Mouse (Mus musculus) left cerebral cortex, adult 8-10 months (tissue): ENCODE measurements around the gene Commd9. TPM values are rescaled to one million over a fixed set of nuclear protein-coding genes. Genes with fewer than 3 reads are reported as not detected.

Experiments
- DNase-seq, 2 experiments: peaks; one replicate each; pipeline ENCODE4 v3.0.0; 2022; ENCODE audit warnings: low spot score in 2 of 2
- total RNA-seq, 4 experiments: library from RNA; stranded (reverse); gene quantifications; 2 replicates each; pipeline ENCODE4 v1.2.4; 2022

Gene Commd9
- 10 to 100 TPM; 37.2 to 45.9 (median 40.3) TPM for total RNA-seq

DNA sequence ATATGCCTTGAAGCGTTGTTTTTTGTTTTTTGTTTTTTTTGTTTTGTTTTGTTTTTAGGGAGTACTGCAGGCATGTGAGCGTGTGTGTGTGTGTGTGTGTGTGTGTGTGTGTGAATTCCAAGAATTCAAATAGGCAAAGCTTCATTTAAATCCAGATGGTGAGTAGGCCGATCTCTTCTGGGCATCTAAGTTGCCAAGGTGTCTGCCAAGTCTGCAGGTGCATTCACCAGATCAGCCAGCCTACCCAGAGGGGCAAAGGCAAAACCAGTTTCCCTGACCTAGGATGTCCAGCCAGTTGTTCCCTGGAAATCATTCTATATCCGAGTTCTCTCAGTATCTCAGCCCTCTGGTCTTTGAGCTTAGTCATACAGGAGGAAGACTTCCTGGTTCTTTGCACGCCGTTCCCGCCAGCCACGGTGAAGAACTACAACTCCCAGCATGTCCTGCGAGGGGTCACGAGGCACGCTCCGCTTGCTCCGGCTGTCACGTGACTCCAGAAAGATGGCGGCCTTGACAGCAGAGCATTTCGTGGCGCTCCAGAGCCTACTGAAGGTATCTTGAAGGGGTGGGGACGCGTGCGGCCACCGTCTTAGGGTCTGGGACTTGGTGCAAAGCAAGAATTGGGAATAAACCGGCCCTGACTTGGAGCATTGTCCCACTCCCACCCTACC lies at the start of gene Commd9:
TSS of gene Commd9 (plus strand) at position 480 of the 671 bp plus-strand sequence.
- DNase-seq, result peak; percentile 83 to 93

DNA sequence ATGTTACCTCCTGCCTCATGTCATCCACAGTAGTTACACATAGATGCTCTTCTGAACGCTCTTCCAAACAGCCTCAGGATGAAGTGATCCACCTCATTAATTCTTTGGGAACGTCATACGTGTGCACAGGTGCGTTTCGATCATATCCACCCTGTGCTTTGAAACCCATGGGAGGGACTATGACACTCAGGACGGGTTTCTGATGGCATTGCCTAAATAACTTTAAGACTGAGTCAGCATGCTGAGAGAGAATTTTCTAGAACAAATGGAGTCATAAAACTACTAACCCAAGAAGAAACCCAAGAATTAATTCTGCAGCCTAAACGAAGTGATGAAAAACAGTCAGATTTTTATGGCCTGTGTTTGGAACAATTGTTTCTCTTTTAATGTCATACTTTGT lies 43.3 kb upstream of the Commd9 start:
- no peak for DNase-seq

DNA sequence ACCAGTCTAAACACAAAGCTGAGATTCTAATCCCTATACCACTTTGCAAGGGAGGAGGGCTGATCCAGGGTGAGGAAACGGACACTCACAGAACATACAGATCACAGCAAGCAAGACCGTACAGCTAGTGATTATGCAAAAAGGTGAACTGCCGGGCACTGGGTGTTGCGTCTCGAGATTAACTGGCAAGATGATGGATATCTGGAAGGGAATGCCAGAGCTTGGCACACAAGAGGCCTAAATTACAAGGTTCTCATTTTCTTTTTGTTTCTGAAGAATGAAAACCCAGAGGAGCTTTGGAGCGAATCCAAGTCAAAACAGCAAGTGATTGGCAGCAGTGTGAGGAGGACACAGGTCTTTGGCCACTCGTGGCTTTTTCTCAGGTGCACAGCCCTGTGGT lies 31.3 kb upstream of the Commd9 start:
- DNase-seq, result no peak

DNA sequence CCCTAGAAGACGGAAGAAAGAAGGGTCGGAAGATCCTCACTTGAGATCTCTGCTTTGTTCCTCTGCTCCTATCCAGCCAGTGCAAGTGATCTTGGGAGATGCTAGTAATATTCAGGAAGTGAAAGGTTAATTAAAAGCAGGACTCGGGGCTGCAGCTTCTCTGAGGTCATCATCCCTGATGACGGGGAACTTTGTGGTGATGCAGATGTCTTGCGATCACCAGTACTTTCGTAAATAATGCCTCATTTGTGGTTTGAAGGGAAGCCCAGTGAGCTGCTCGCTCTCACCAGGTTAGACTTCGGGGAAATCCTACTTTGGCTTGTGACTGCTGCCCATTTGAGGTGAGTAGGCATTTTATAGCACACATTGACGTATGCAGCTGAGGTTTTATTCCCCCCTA lies 29.9 kb upstream of the Commd9 start:
- no peak for DNase-seq

DNA sequence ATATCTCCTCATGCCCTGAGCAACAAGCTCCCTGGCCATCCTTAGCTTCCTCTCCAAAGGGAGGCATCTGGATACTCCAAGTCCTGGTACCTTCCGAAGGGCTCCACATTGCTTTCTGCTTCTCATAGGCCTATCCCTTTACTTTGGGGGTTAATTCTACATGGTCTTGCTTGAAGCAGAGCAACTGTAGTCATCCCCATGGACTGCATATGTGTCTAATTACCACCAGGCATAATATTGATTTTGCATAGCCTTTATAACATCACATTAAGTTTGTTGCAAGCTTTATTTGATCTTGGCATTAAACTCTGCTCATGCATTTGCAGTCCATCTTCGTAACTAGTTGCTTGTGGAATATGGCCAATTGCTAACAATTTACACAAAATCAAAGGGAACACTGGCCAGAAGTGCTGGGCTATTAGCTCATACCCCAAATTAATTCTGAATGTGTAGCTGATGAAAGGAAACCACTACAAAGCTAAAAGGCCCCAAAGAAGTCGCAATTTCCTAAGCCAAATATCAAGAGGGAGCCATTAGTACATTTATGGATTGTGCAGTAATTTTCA lies 25.0 kb upstream of the Commd9 start:
- no peak for DNase-seq

DNA sequence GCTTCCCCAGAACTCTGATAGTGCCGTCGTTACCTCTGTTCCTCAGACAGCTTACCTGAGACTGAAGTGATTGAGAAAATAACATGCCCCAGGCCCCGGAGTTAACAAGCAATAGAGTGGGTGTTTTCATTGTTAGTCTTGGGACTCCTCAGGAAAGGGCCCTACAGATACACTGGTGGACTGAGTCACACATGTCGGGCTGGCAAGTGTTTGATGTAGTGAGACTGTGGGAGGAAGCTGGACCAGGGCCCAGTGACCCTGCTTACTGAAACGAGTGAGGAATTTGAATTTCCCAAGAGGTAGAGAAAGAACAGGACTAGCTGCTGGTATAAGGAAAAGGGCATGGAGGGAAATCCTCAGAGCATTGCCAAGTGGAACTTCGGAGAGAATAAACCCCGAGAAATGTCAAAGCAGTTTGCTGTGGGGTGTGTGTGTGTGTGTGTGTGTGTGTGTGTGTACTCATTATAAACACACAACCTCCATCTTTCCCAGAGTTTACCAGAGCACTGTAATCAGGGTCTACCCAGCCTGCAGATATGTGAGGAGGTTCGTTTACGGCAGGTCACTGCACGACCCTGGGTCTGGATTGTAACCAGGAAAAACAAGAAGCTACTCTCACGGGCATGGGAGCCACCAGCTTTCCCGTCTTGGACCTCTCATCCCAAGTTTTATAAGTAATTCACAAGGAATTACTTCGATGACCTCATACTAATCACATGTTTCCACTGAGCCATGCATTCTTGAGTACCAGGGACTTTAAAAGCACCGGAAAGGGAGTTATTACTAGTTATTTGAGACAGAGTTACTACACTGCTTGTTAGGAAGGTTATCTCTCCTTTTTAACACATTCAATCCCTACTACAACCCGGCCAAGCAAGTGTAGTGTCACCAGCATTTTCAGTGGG lies 23.6 kb upstream of the Commd9 start:
- DNase-seq, result no peak

DNA sequence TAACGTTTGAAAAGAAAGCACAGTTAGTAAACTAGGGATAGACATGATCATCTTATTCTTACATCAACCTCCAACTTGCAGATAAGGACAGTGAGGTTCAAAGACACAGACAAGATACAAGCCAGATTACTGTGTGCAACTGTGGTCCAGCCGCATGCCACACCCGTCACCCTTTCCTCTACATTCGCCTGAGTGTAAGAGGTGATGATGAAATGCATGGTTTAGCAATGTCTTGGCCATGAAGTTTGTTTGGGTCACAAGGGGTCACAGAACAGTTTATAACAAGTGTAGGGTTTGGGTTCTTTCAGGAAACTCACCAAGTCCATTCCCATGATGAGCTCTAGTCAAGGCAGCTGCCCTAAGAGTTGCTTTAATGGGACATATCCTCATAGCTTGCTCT lies 17.4 kb upstream of the Commd9 start:
- no peak for DNase-seq

DNA sequence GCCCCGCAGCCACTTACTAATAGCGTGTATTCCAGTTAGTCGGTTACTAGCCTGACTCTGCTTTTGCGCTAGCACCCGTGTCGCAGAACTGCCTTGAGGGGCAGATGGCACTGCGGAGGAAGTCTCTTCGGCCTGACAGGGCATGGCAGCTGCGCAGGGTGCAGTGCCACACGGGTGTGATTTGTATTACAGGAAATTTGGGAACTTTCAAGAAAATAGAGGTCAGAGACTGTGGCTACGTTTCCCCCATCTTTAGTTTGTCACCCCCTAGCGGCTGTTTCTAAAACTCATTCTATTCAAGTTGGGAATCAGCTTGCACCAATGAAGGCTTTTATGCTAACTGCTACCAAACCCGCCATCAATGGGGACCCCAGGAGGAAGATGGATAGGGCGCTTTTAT lies 14.9 kb upstream of the Commd9 start:
- no peak for DNase-seq

DNA sequence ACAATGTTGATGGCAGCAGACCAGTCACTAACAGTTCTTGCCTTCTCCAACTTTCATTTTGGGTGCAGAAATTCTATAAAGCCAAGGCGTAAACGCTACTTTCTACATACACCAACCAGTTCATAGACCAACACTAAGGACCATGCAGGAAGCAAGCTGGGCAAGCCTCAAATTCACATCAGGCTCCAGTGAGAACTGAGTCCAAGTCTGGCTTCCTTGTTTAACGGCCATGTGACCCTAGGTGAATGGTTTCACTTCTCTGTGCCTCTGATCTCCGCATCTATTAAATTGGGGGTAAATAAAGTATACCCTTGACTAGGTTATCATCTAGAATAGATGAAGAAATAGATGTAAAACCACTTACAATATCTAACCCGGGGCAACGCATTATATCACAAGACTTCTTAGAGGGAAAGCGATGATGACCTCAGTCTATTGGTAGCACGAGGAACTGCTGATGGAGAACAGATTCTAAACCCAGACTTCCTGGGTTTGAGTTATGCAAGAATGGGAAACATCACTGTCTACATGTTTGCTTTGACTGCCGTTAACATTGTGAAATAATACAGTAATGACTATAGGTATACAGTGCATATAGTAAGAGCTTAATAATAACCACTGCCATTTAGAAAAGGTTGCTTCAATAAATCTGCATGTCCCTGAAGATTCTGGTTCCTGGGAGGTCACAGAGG lies 4.4 kb upstream of the Commd9 start:
- DNase-seq, result no peak

DNA sequence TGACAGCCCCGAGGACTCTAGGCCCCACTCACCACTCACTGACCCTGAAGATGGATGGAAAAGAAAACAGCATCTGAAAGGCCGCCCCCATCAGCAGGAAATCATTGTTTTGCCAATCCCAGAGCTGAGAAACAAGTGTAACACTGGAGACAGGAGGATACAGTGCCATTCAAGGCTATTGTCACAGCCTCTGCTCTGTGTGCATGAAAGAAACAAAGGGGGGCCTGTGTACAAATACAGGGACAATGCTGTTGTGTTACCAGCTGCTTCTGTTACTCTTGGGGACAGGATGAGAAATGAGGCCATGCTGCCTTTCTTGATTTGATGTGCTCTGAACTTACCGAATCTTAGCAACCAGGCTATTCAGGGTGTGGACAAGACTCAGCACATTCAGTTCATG lies 3.0 kb upstream of the Commd9 start, which contains the start of gene Prr5l:
TSS of gene Prr5l (minus strand) at position 30 of the 400 bp plus-strand sequence.
- DNase-seq, result peak in 1 of 2 experiments; percentile 33

DNA sequence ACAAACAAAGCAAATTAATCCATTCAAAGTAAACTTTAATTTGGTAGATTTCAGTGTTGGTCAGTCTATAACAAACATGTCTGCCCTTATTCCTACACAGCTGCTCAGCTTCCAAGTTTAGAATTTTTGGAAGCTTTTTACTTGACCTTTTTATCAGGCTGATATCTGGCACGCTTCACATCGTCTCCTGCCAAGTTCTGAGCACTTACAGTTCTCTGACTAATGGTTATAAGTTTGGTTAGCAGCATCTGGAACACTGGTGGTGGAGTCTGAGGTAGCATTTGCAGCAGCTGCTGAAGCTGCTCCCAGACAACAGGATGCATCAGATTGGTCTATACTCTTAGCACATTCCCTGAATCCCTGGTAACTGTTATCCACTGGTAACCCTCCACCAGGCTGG lies 1.8 kb upstream of the Commd9 start:
- no peak for DNase-seq

DNA sequence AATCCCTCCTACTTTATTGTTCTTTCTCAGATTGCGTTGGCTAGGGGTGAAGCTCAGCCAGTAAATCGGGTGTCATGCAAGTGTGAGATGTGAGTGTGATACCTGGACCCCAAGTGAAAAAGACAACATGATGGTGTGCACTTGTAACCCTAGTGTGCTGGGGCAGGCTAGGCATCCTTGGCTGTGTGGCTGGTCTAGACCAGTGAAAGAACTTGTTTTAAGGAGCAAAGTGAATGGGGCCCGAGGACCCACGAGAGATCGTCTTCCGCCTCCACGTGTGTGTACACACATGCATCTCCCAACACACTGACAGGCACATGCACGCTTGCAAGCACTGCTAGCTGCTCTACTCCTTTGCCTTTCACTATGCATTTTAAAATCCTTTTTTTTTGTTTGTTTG lies 2.8 kb downstream of the Commd9 start:
- DNase-seq, result no peak

DNA sequence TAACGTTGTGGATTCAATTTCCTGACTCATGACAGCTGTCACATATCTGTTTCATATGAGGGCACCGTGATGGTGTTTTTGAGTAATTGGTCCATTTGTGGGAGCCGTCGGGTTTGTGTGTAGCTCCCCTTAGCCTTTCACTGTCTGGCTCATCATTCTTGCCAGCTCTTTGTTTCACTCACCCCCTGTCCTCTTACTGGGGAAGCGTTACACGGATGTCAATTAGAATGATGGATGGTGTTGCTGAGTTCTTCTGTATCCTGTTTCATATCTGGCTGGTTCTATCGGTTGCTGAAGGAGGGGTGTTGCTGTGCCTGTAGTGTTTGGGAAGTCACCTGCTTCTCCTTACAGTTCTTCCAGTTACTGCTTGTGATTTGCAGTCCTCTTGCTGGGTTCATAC lies 5.1 kb downstream of the Commd9 start:
- DNase-seq, result no peak

DNA sequence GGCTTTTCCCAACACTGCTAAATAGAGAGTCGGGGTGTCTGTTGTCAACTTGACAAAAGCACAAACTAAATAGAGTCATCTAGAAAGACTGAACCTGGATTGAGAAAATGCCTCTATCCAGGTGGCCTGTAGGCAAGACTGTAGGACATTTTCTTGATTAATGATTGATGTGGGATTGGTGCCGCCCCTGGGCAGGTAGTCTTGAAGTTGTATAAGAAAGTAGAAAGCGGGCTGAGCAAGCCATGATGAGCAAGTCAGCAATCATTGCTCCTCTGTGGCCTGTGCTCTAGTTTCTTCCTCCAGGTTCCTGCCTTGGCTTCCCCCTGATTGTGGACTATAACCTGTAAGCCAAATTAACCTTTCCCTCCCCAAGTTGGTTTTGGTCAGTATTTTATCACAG lies 8.1 kb downstream of the Commd9 start:
- no peak for DNase-seq

DNA sequence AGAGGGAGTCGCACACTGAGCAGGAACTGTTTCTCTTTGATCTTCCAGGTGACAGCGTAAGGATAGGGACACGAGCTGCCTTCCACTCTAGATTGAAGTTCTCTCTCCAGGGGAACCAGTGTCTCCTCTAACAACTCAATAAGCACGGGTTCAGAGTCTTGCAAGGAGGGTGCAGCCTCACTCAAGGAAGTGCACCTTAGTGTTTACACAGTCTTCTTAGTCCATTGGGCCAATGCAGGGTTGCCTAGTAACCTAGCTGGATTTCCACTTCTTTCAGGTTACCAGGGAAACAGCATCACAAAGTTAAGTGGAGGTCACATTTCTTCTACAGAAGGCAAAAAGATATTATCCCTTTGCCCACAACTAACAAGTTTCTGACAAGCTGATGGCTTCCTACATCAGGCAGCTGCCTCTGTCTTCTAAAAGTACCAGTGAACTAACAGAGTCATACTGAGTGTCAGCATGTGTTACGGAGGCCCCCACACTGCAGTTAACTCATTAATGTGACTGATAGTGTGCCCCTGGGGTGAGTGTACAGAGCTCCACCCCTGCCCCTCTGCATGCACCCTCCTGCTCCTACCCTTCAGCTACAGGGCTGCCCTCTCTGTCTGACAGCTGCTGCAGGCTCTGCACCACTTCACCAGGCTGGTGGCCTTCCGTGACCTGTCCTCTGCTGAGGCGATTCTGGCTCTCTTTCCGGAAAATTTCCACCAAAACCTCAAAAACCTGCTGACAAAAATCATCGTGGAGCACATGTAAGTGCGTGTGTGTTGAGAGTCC lies 10.6 kb downstream of the Commd9 start:
- DNase-seq, result no peak

DNA sequence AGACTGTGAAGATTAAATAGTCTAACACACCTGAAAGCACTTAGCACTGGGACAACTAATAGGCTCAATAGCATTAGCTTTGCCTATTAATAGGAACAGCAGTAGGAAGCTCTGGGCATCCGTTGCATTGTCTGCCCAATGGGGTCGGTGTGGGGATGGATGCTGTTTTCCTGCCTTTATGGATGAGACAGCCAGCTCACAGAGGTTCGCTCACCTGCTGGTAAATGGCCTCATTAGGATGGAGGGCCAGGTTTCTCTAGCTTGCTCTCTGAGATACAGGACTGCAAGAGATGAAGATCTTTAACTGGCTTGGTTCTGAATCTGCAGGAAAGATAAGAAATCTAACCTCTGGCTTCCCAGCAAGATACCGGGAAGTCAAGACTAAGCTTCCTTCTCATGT lies 16.1 kb downstream of the Commd9 start:
- no peak for DNase-seq

DNA sequence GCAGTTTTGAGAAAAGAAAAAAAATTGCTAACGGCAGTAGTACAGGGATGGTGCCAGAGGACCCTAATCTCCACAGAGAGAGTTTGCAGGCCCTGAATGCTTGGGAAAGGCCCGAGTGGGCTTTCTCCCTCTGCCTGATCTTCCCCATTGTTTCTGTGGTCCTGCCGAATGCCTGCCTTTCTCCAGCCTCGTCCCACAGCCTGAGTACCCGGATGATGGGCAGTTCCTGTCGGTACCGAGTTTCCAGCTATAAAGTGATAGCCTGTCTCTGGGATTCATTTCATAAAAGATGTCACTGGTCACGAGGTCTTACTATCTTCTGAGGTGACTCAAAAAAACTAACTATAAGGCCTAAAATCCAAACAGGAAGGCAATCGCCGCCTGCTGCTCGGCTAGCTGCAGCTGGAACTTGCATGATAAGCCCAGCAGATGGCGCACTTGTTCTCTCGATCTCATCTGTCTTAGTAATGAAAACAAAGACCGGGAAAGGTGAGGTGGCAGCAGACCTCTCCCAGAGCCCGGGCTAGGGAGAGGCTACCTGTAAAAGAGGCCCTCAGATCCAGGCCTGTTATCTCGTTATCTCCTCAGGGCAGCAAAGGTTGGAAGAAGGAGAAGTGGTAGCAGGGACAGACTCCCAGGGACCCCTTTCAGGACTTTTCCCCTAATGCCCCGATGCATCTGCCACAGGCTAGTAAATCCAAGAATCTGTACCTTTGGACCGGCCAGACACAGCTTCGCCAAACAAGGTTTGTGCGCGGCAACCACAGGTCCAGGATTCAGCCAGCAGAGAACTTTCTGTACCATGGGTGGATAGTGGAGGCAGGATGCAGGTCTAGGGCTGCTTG lies 19.7 kb downstream of the Commd9 start:
- DNase-seq, result peak; percentile 62 to 67

DNA sequence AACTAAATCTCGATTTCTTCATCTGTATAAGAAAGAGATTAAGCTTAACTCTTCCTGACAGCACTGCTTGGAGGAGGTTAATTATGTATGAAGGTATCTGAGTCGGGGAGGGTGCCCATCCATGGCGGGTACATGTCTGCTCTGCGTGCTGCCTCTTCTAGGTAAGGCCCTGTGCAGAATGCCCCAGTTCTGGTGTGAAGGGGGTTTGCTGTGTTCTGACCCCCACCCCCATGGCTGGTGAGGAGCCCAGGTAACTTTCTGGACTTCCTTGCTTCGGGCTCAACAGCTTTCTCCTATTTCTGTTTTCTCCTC lies 20.3 kb downstream of the Commd9 start:
- DNase-seq, result no peak

DNA sequence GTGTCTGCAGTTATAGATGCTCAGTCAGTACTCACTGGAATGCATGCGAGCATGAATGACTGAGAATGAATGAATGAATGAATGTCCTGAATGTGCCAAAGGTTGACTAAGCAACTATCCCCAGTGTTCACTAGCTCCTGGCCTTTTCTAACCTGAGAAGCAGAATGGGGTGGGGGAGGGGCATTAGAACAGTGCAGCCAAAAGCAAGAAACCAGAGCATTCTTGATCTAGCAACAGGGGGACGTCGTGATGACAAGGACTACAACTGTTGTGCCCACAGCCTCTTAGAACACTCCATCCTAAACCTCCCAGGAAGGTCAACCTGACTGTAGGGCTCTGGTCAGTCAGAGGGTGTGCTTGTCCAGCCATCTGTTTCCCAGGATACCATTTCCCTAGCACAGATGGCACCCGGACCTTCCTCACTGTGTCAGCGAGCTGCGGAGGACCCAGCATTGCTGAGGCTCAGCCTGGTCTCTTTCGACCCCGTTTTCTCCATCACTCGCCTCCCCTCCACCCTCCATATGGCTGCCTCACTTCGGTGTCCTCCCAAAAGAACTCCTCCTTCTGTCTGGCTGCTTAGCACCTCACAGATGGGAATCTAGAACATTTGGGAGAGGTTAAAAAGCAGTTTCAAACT lies 21.5 kb downstream of the Commd9 start:
- DNase-seq, result peak in 1 of 2 experiments; percentile 44

DNA sequence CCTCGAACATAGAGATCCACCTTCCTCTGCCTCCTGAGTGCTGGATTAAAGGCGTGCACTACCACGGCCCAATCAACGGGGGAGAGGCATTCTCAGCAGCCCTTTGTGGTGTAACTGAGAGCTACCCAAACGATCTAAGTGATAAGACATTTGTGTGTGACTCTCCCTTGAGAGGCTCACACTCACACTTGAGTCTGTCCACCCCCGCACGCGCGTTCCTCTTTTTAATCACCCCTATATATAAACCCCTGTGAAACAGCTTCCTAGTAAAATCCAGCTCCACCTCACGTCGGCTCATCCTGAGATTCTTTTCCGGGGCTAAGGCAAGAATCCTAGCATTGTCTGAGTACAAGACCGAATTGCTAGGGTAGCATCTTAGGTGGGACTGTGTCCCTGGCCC lies 22.7 kb downstream of the Commd9 start:
- peak in 1 of 2 experiments; percentile 43 for DNase-seq
